Mouse (Mus musculus) cerebellum, adult 9-11 months (tissue): ENCODE results near the gene Pfn1.

Source experiments
- DNase-seq: peaks from one replicate; pipeline ENCODE4 v3.0.0; 2022

Pfn1 gene

GRCm38 (mm10) chr11:70674014-70674413, 19.6 kb upstream of the Pfn1 start:
- peak; percentile 36 for DNase-seq

- DNase-seq: peak; percentile 35
Measured at GRCm38 (mm10) chr11:70671333-70672047, 17.0 kb upstream of the Pfn1 start.

- DNase-seq: no peak
Measured at GRCm38 (mm10) chr11:70670483-70670882, 16.0 kb upstream of the Pfn1 start.

- peak; percentile 87 for DNase-seq
Measured at GRCm38 (mm10) chr11:70669582-70670345, 15.3 kb upstream of the Pfn1 start.

GRCm38 (mm10) chr11:70668771-70669505, 14.5 kb upstream of the Pfn1 start, which contains the start of gene Spag7:
TSS of gene Spag7 (minus strand) at chr11:70669416.
- DNase-seq: peak; percentile 100

- no peak for DNase-seq
Measured at GRCm38 (mm10) chr11:70668335-70668770, 13.9 kb upstream of the Pfn1 start.

- peak; percentile 36 for DNase-seq
Measured at GRCm38 (mm10) chr11:70667271-70668150, 13.1 kb upstream of the Pfn1 start.

- peak; percentile 49 for DNase-seq
Measured at GRCm38 (mm10) chr11:70666687-70667086, 12.2 kb upstream of the Pfn1 start.

- no peak for DNase-seq
Measured at GRCm38 (mm10) chr11:70664741-70665140, 10.3 kb upstream of the Pfn1 start.

GRCm38 (mm10) chr11:70663957-70664356, 9.5 kb upstream of the Pfn1 start:
- no peak for DNase-seq

- no peak for DNase-seq
Measured at GRCm38 (mm10) chr11:70663101-70663500, 8.7 kb upstream of the Pfn1 start.

- no peak for DNase-seq
Measured at GRCm38 (mm10) chr11:70660571-70660970, 6.1 kb upstream of the Pfn1 start.

- DNase-seq: no peak
Measured at GRCm38 (mm10) chr11:70658942-70659341, 4.5 kb upstream of the Pfn1 start.

GRCm38 (mm10) chr11:70658521-70658920, 4.1 kb upstream of the Pfn1 start:
- DNase-seq: no peak

GRCm38 (mm10) chr11:70657991-70658390, 3.5 kb upstream of the Pfn1 start:
- DNase-seq: no peak

- DNase-seq: peak; percentile 40
Measured at GRCm38 (mm10) chr11:70657573-70657972, 3.1 kb upstream of the Pfn1 start.

- DNase-seq: peak; percentile 65
Measured at GRCm38 (mm10) chr11:70656964-70657363, 2.5 kb upstream of the Pfn1 start, which contains the start of gene Eno3. TSS of gene Eno3 (plus strand) at chr11:70657202.

- peak; percentile 70 for DNase-seq
Measured at GRCm38 (mm10) chr11:70656456-70656927, 2.0 kb upstream of the Pfn1 start.

GRCm38 (mm10) chr11:70655571-70656455, 1.4 kb upstream of the Pfn1 start:
- DNase-seq: peak; percentile 74

- peak; percentile 87 for DNase-seq
Measured at GRCm38 (mm10) chr11:70654923-70655570, 603 bp upstream of the Pfn1 start.
